Mouse (Mus musculus): Measurements from ENCODE around the gene Otogl. TPM values are rescaled to one million over a fixed set of nuclear protein-coding genes. Genes with fewer than 3 reads are reported as not detected.

The Otogl gene
- total RNA-seq, 2 experiments from 2014 or later = not detected

DNA sequence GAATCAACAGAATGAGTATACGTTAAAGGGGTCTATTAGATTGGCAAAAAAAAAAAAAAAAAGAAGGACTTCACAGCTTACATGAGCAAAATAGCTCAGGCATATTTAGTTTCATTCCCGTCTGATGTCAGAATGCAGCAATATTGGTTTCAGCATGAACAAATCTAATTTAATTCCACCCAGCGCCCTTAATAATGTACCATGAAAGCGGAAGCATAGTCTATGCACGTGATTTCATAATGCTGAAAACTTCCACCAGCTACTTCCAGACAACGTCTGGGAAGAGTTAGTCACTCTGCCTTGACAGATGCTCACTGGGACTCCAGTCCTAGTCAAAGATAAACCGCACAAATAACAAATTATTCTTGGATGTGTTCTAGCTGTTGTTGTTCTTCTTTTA lies 176.5 kb downstream of the Otogl start:
- no peak for ATAC-seq (replicated peaks; ENCODE audit: low FRiP score, low TSS enrichment, poor library complexity, severe bottlenecking)

DNA sequence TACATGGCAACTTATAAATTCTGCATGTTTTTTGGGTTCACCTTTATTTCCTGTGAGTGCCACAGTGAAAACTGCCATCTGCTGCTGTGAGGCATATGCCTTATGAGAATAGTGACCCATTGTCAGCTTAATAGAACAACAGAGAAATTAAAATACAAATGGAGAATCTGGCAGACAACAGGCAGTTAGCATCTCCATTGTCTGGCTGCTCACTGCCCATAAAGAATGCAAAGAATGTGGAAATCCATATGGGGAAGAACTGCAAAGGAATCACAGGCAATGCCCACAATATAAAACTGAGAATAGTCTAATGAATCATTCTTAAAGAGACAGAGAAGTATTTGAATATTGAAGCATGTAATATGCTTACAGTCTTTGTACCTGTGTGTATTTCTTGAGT lies 177.6 kb downstream of the Otogl start:
- no peak for ATAC-seq (replicated peaks; ENCODE audit: low FRiP score, low TSS enrichment, poor library complexity, severe bottlenecking)

DNA sequence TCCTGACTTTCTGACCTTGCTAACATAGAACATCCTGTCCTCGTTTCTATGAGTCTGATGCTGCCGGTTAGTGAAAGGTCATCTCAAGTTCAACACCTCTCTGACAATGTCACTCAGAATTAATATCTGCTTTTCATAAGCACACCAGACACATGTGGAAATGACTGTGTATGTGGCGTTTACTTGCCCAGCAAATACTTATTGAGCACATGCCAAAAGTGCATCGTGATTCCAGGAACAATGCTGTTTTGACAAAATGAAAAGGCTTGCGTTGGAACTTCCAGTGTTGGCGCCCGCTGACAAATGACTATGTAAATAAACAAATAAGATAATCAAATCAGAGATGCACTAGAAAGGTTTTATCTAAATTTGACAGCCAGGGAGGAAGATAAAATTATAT lies 186.3 kb downstream of the Otogl start:
- no peak for ATAC-seq (replicated peaks; ENCODE audit: low FRiP score, low TSS enrichment, poor library complexity, severe bottlenecking)

DNA sequence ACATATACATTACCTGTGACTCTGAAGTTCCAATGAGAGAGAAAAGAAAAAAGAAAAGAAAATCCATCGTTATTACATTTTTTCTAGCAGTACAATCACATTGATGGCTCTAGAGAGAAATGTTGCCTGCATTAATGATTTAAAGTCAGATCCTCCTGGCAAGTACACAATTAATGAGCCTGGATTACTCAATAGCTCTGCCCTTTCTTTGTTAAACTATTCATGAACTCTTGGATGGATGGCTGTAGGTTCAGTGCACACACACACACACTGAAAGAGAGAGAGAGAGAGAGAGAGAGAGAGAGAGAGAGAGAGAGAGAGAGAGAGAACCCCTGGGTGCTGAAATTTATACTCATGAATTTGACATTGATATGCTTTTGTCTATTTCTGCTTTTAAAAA lies 192.1 kb downstream of the Otogl start, which contains the start of gene Ptprq:
Gene Ptprq (minus strand): TSS at position 246 of the 400 bp plus-strand sequence.
- no peak for ATAC-seq (replicated peaks; ENCODE audit: low FRiP score, low TSS enrichment, poor library complexity, severe bottlenecking)

Other genes starting within 250 kb of the Otogl start
- gene Ptprq, start 192.1 kb downstream of the Otogl start, total RNA-seq (2014; fragmentation: Nextera tagmentation) = not detected in 2 replicates
- not detected in 2 replicates for gene Ptprq, start 192.1 kb downstream of the Otogl start, total RNA-seq (2017)

Data from megakaryocyte-erythroid progenitor cell, adult 5-6 weeks (primary cell).